Comparison of ENCODE assay signal across 28 mouse cellular contexts in the genomic region with DNA sequence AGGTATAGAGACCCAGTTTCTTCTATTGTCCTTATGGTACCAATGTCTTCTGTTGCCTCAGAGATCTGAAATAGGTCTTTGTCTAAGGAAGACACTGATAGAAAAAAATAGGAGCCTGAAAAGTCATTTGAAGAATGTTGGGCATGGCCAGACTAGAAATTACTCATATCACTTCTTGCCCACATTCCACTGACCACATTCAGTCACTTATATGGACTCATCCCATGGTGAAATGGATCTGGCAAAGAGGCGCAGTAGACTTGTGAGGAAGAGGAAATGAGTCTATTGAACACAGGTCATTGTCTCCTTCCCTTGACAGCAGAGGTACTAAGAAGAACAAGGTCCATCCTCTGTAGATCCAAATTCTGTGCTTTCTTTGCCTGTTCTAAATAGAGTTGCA.
DNase-seq lines count a peak whose midpoint lies in the region; ATAC-seq lines count a peak whose summit lies in the region.
"Had no signal": no experiment of that assay in that cellular context is flagged by ENCODE, and none has a peak within 500 bp of the region (broad histone marks: within the 10 kb centered on the region; RNA-seq: fewer than 3 reads in every experiment).

No protein-coding gene starts in this region.

- no peak for ATAC-seq in embryonic facial prominence, embryonic 13.5 days (ENCODE audit: insufficient number of reproducible peaks, insufficient read depth, low FRiP score, low TSS enrichment, low read depth)
- ATAC-seq in lung, embryonic 16.5 days (ENCODE audit: low read depth) = peak; percentile 43; the same call in 1 of the 2 replicates
- ATAC-seq: forebrain, postnatal 0 days; inflammation-experienced regulatory T-cells, adult 6 months had no signal

- intact Hi-C loops in gastrocnemius, postnatal 36 days (cut with DNase I) = no loop called here
- intact Hi-C loops in left cerebral cortex, postnatal 36 days (cut with DNase I) = no loop called here

- no peaks in the 10 kb centered on the region for H3K27me3 ChIP-seq in embryonic facial prominence, embryonic 13.5 days
- no peaks in the 10 kb centered on the region for H3K27me3 ChIP-seq in embryonic facial prominence, embryonic 10.5 days (replicated peaks; ENCODE audit: low read depth, poor library complexity, severe bottlenecking)
- no peaks in the 10 kb centered on the region for H3K27me3 ChIP-seq in lung, embryonic 16.5 days (ENCODE audit: control insufficient read depth, insufficient read depth, low read depth, low read length)
- no peaks in the 10 kb centered on the region for H3K27me3 ChIP-seq in hindbrain, embryonic 10.5 days (ENCODE audit: insufficient read depth, poor library complexity, severe bottlenecking)
- H3K27me3 ChIP-seq: forebrain, embryonic 12.5 days; heart, embryonic 15.5 days; hindbrain, embryonic 15.5 days; liver, embryonic 15.5 days had no signal

- no peaks in the 10 kb centered on the region for H3K9me3 ChIP-seq in embryonic facial prominence, embryonic 13.5 days
- H3K9me3 ChIP-seq in embryonic facial prominence, embryonic 10.5 days = no peaks in the 10 kb centered on the region
- H3K9me3 ChIP-seq in lung, embryonic 16.5 days (ENCODE audit: control insufficient read depth, low read length) = no peaks in the 10 kb centered on the region
- no peaks in the 10 kb centered on the region for H3K9me3 ChIP-seq in hindbrain, embryonic 10.5 days
- H3K9me3 ChIP-seq: forebrain, embryonic 12.5 days; heart, embryonic 15.5 days; hindbrain, embryonic 15.5 days; liver, embryonic 15.5 days had no signal

- H3K4me2 ChIP-seq in embryonic facial prominence, embryonic 13.5 days = no peak overlapping the region
- H3K4me2 ChIP-seq in lung, embryonic 16.5 days (ENCODE audit: low read depth, low read length) = no peak overlapping the region
- H3K4me2 ChIP-seq: forebrain, embryonic 12.5 days; heart, embryonic 15.5 days; hindbrain, embryonic 15.5 days; liver, embryonic 15.5 days had no signal

- DNase-seq in embryonic facial prominence, embryonic 10.5 days (ENCODE audit: low spot score) = no peak
- DNase-seq in lung, postnatal 14 days = no peak
- peak; percentile 21 for DNase-seq in adipocyte (ENCODE audit: low spot score)
- DNase-seq in gastrocnemius, postnatal 36 days = no peak
- no peak for DNase-seq in hindbrain, embryonic 10.5 days (ENCODE audit: low spot score)
- no peak for DNase-seq in left cerebral cortex, postnatal 36 days (ENCODE audit: low spot score in 2 of 2)
- DNase-seq: adrenal gland, postnatal 14 days; cerebellum, adult 11 months; cerebellum, adult 9-11 months; embryo, embryonic 11 days; forebrain, postnatal 0 days; heart, postnatal 36 days; kidney, adult 11 months; kidney, postnatal 14 days; layer of hippocampus, adult 9-11 months; midbrain, embryonic 14.5 days; right cerebral cortex, postnatal 25 days; spleen, adult 18-20 months; thymus, adult 18-20 months; thymus, postnatal 36 days had no signal

- no peak overlapping the region for H3K4me3 ChIP-seq in embryonic facial prominence, embryonic 13.5 days
- no peak overlapping the region for H3K4me3 ChIP-seq in embryonic facial prominence, embryonic 10.5 days
- H3K4me3 ChIP-seq in lung, embryonic 16.5 days (ENCODE audit: low read length) = no peak overlapping the region
- no peak overlapping the region for H3K4me3 ChIP-seq in hindbrain, embryonic 10.5 days
- H3K4me3 ChIP-seq: forebrain, embryonic 12.5 days; heart, embryonic 15.5 days; hindbrain, embryonic 15.5 days; liver, embryonic 15.5 days had no signal

- no peaks in the 10 kb centered on the region for H3K36me3 ChIP-seq in embryonic facial prominence, embryonic 13.5 days
- no peaks in the 10 kb centered on the region for H3K36me3 ChIP-seq in embryonic facial prominence, embryonic 10.5 days (replicated peaks)
- no peaks in the 10 kb centered on the region for H3K36me3 ChIP-seq in lung, embryonic 16.5 days (ENCODE audit: control insufficient read depth, insufficient read depth, low read length)
- H3K36me3 ChIP-seq in hindbrain, embryonic 10.5 days = no peaks in the 10 kb centered on the region
- H3K36me3 ChIP-seq: forebrain, embryonic 12.5 days; heart, embryonic 15.5 days; hindbrain, embryonic 15.5 days; liver, embryonic 15.5 days had no signal

- H3K4me1 ChIP-seq in embryonic facial prominence, embryonic 13.5 days = peaks cover 28% of the 10 kb centered on the region
- peaks cover 22% of the 10 kb centered on the region for H3K4me1 ChIP-seq in embryonic facial prominence, embryonic 10.5 days
- H3K4me1 ChIP-seq in lung, embryonic 16.5 days (replicated peaks; ENCODE audit: control insufficient read depth, insufficient read depth, low read length) = no peaks in the 10 kb centered on the region
- peaks cover 14% of the 10 kb centered on the region for H3K4me1 ChIP-seq in hindbrain, embryonic 10.5 days (replicated peaks)
- H3K4me1 ChIP-seq: heart, embryonic 15.5 days; liver, embryonic 15.5 days had no signal

- H3K9ac ChIP-seq in embryonic facial prominence, embryonic 13.5 days = no peak overlapping the region
- no peak overlapping the region for H3K9ac ChIP-seq in lung, embryonic 16.5 days (ENCODE audit: low read length)
- H3K9ac ChIP-seq: forebrain, embryonic 12.5 days; forebrain, postnatal 0 days; heart, embryonic 15.5 days; hindbrain, embryonic 15.5 days; liver, embryonic 15.5 days had no signal

- WGBS in embryonic facial prominence, embryonic 13.5 days = 86% methylated on average over 1 of the region's 1 CpGs
- WGBS in embryonic facial prominence, embryonic 10.5 days = 93% methylated on average over 1 of the region's 1 CpGs
- WGBS in lung, embryonic 16.5 days = 88% methylated on average over 1 of the region's 1 CpGs
- WGBS in hindbrain, embryonic 10.5 days = 93% methylated on average over 1 of the region's 1 CpGs

- H3K27ac ChIP-seq in embryonic facial prominence, embryonic 13.5 days = 0 out of 2 replicates have a peak overlapping the region, but pooled peaks have one; percentile 11
- H3K27ac ChIP-seq in embryonic facial prominence, embryonic 10.5 days (replicated peaks) = no peak overlapping the region
- H3K27ac ChIP-seq in lung, embryonic 16.5 days (ENCODE audit: low read length) = peak overlapping the region; percentile 44
- H3K27ac ChIP-seq in hindbrain, embryonic 10.5 days = no peak overlapping the region
- H3K27ac ChIP-seq: forebrain, embryonic 12.5 days; heart, embryonic 15.5 days; hindbrain, embryonic 15.5 days; liver, embryonic 15.5 days; stomach, postnatal 0 days had no signal

Comparison
In these comparisons a context has a peak if more than half of its experiments do, and no peak if none do; other contexts are left out.
1. H3K27ac ChIP-seq: peak in embryonic facial prominence, embryonic 13.5 days (single experiment) and lung, embryonic 16.5 days (single experiment); none in embryonic facial prominence, embryonic 10.5 days (single experiment) and hindbrain, embryonic 10.5 days (single experiment).